Mouse (Mus musculus) layer of hippocampus, postnatal 36 days (tissue): ENCODE data around the gene Ino80b. TPM values are rescaled to one million over a fixed set of nuclear protein-coding genes. Genes with fewer than 3 reads are reported as not detected.
A peak's percentile ranks its signal among the peaks of the same experiment; 100 is the strongest.

Experiments
- DNase-seq, 2 experiments: peaks; one replicate each; pipeline ENCODE4 v3.0.0; 2022
- microRNA-seq, 2 experiments: library from miRNA; unstranded; fragments of <30 nt; microRNA quantifications; one replicate each; pipeline ENCODE4 v1.2.0; 2021
- total RNA-seq, 2 experiments: library from RNA; stranded (reverse); gene quantifications; 2 replicates each; pipeline ENCODE4 v1.2.3; 2021

The Ino80b gene
- total RNA-seq, 2 experiments from 2014 or later, result 21.2 to 23.5 TPM

DNA sequence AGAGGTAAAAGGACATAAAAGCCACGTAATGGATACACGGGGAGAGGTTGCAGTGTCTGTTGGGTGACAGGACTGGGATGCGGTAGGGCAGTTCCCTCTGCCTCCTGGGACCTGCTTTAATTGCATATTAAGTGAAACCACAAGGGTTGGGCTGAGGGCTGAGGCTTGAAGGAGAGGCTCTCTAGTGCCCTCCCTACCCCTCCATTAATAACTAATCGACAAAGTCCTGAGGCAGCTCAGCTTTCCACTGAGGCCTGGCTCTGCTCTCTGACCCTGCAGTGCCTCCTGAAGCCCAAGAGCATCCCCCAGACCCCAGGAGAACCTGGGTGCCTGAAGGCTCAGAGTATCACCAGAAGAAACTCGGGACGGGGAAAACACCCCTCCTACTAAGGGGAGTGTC, 40.8 kb downstream of the Ino80b start:
- no peak for DNase-seq

DNA sequence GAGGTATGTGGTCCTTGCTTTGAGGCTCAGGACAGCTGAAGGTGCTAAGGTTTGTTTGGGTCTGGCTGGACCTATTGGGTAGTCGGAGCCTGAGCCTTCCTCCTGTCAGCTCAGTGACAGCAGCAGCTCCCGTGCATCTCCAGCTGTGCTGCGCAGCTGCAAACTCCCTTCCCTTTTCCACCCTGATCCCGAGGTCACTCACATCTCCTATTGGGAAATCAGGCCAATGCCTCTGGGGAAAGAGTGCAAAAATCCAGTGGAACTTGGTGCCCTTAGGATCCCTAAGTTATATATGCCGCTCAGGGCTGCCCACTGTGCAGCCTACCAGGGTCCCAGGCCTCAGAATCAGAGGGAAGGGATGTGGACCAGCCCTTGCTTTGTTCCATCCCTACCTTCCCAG, 41.7 kb downstream of the Ino80b start:
- DNase-seq, result no peak

DNA sequence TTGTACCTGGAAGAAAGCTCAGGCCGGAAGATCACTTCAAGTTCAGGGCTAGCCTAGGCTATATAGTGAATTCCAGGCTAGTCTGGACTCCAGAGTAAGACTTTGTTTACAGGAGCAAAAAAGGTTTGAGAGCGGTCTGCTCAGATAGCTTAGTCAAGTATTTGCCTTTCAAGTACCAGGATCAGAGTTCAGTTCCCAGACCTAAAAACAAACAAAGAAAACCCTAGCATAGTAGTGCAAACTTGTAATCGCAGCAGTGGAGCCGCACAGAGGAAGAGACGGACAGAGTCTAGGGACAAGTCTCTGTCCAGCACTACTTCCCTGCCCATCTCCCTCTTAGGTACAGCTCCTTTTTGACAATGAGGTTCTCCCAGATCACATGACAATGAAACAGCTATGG, 45.0 kb downstream of the Ino80b start:
- DNase-seq, result no peak

DNA sequence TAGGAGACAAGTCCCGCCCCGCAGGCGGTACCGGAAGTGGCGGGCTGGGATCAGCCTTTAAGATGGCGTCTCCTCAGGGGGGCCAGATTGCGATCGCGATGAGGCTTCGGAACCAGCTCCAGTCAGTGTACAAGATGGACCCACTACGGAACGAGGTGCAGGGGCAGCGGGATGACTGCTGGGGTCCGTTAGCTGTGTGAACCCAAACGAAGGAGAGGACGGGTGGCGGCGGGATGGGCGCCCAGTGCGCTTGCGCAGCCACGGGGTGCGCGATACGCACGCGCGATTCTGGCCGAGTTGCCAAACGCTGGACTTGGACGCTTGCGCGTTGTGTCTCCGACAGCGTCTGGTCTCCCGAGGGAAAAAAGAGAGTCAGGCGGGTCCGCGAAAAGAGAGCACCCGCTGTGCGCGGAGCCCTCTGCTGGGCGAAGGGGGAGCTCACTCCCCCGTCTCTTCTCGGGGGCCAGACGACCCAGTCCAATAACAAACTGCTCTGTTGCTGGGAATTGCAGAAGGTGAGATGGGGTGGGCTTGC, 46.8 kb downstream of the Ino80b start:
- DNase-seq, result peak; percentile 99 to 100

DNA sequence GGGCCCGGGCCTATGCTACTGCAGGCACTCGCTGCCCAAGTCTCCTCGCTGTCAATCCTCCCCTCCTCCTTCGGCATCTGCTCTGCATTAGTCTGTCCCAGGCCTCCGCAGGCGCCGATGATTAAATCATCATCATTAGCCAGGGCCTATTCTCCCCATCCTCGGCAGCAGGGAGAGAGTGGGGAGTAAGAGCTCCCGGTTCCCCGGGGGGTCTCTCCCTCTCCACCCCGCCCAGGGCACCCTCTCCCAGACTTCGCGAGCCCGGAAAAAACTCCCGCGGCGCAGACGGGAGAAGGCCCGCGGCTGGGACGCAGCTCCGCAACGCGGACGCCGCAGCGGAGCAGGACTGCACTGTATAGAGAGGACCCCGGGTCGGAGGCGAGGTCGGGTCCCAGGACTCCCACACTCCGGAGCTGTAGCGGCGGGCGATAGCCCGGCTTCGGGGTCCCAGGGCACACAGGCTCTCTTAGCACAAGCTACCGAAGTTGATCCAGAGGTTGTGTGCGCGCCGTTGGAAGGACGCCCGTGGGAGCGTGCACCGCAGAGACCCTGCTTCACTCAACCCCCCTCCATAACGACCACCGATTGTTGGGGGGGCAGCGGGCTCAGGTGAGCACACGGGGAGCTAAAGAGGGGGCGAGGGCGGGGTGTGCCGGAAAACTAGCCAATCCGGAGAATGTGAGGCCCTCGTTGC, 47.5 kb downstream of the Ino80b start, which contains the start of gene Pcgf1:
Gene Pcgf1 (plus strand): TSS at position 240 of the 694 bp plus-strand sequence.
- peak; percentile 59 to 64 for DNase-seq

DNA sequence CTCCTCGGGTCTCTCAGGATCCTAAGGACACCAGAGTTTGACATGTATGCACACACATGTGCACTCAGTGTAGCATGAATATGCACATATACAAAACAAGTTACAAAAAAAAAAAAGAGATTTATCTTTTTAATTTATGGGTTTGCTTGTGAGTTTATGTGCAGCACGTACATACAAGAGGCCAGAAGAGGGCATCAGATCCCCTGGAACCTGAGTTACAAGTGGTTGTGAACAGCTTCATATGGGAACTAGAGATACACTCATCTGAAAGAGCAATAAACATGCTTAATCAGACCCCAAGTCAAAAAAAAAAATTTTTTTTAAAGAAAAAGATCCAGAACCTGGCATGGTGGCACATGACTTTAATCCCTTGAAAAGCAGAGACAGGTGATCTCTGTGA, 50.3 kb downstream of the Ino80b start:
- no peak for DNase-seq

Small RNA genes within 50 kb of the gene (microRNA-seq; reads per million reads assigned to microRNA genes)
- gene Mir3470a, result 0 reads per million in 2 experiments

Other genes starting within 250 kb of the Ino80b start
- gene Sema4f, start 185.7 kb downstream of the Ino80b start, total RNA-seq, result 10 to 100 TPM; 41.0 to 41.2 TPM
- gene M1ap, start 178.5 kb downstream of the Ino80b start, total RNA-seq, result not detected
- gene Dok1, start 92.0 kb downstream of the Ino80b start, total RNA-seq, result 1 to 10 TPM; 2.5 to 2.6 TPM
- 1 to 10 TPM; 4.1 to 5.4 TPM for gene Loxl3, start 91.3 kb downstream of the Ino80b start, total RNA-seq
- 100 to 1,000 TPM; 121 to 142 TPM for gene Aup1, start 70.9 kb downstream of the Ino80b start, total RNA-seq
- 10 to 100 TPM; 47.1 to 49.0 TPM for gene Htra2, start 70.2 kb downstream of the Ino80b start, total RNA-seq
- gene Dqx1, start 67.6 kb downstream of the Ino80b start, total RNA-seq, result under 1 TPM; 0.40 to 0.94 TPM
- not detected for gene Tlx2, start 55.1 kb downstream of the Ino80b start, total RNA-seq
- gene Pcgf1, start 47.6 kb downstream of the Ino80b start, total RNA-seq, result 10 to 100 TPM; 33.9 to 34.9 TPM
- gene Lbx2, start 39.1 kb downstream of the Ino80b start, total RNA-seq, result under 1 TPM in 1 of 2 experiments, not detected in 1; 0.48 TPM
- gene Ccdc142, start 23.8 kb downstream of the Ino80b start, total RNA-seq, result 1 to 10 TPM; 8.0 to 8.2 TPM
- 1 to 10 TPM; 5.8 to 7.0 TPM for gene Gm42688, start 23.8 kb downstream of the Ino80b start, total RNA-seq
- 10 to 100 TPM; 64.4 to 69.9 TPM for gene Mrpl53, start 16.4 kb downstream of the Ino80b start, total RNA-seq
- 10 to 100 TPM; 28.0 to 28.9 TPM for gene Mogs, start 9.9 kb downstream of the Ino80b start, total RNA-seq
- gene Wbp1, start 3.9 kb downstream of the Ino80b start, total RNA-seq, result 10 to 100 TPM; 58.2 to 61.4 TPM
- 10 to 100 TPM; 75.9 to 90.3 TPM for gene Rtkn, start 10.0 kb upstream of the Ino80b start, total RNA-seq
- 10 to 100 TPM; 24.2 to 25.3 TPM for gene Wdr54, start 31.0 kb upstream of the Ino80b start, total RNA-seq
- gene 1700003E16Rik, start 31.0 kb upstream of the Ino80b start, total RNA-seq, result 10 to 100 TPM; 23.4 to 24.0 TPM
- gene Dctn1, start 40.5 kb upstream of the Ino80b start, total RNA-seq, result 100 to 1,000 TPM; 384 to 404 TPM
- gene Slc4a5, start 94.4 kb upstream of the Ino80b start, total RNA-seq, result 1 to 10 TPM in 1 of 2 experiments, under 1 TPM in 1; 0.57 to 2.8 TPM
- gene Mthfd2, start 200.5 kb upstream of the Ino80b start, total RNA-seq, result 1 to 10 TPM; 6.1 to 6.7 TPM
- 10 to 100 TPM; 21.6 to 21.7 TPM for gene Mob1a, start 200.6 kb upstream of the Ino80b start, total RNA-seq
- gene Bola3, start 223.7 kb upstream of the Ino80b start, total RNA-seq, result 10 to 100 TPM; 51.1 to 55.5 TPM